Mouse (Mus musculus): Measurements from ENCODE around the gene Aoah.

DNA sequence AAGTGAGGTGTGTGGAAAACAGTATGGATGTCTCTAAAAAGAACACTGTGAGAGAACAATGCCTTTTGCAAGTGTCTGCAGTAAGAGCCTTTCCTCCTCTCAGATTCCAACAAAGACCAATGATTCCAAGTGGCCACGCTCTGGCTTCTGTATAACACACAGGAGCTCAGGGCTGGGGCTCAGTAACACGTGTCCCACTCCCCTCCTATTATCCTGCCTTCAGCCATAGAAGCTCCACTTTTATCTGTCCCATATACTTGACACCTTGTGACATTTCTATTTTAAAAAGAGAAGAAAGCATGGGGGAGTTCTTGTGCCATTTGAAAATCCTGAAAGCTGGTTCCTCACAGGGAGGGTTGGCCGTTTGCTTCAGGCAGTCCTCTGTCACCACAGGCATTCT, 219.7 kb downstream of the Aoah start:
- TF ChIP-seq CTCF (IDR thresholded peaks at IDR 0.05) = no peak
- no peak for TF ChIP-seq EP300 (IDR thresholded peaks at IDR 0.05)

Measured in lung, postnatal 0 days (tissue).